Mouse (Mus musculus) kidney, adult 2 months (tissue): ENCODE data around the gene Csrp3. TPM values are rescaled to one million over a fixed set of nuclear protein-coding genes. Genes with fewer than 3 reads are reported as not detected.

Experiments used
- DNase-seq: peaks from one replicate; pipeline ENCODE4 v3.0.0; 2021
- H3K27ac ChIP-seq: fragments of 200-500 bp; 2 replicates; pipeline ENCODE4 v1.5.1; 2012; ENCODE audit warnings: low read depth, low read length, control low read depth, inconsistent platforms; ENCODE audit not compliant: insufficient read depth
- H3K27me3 ChIP-seq: fragments of 200-500 bp; replicated peaks from 2 replicates; pipeline ENCODE4 v1.6.1; 2012; ENCODE audit warnings: mild to moderate bottlenecking, moderate library complexity, low read length, inconsistent platforms; ENCODE audit not compliant: control insufficient read depth, insufficient read depth
- H3K36me3 ChIP-seq: fragments of 200-500 bp; 2 replicates; pipeline ENCODE4 v1.6.1; 2012; ENCODE audit warnings: mild to moderate bottlenecking, moderate library complexity, low read length, inconsistent platforms; ENCODE audit not compliant: control insufficient read depth, insufficient read depth
- H3K4me1 ChIP-seq: fragments of 200-500 bp; 2 replicates; pipeline ENCODE4 v1.6.1; 2011; ENCODE audit warnings: low read length; ENCODE audit not compliant: control insufficient read depth, insufficient read depth
- H3K4me3 ChIP-seq: fragments of 200-500 bp; 2 replicates; pipeline ENCODE4 v1.5.1; 2011; ENCODE audit warnings: mild to moderate bottlenecking, low read depth, low read length, control low read depth; ENCODE audit not compliant: insufficient read depth
- CTCF ChIP-seq: fragments of 200-500 bp; conservative IDR thresholded peaks from 2 replicates; pipeline ENCODE4 v1.5.1; 2011; ENCODE audit warnings: low read depth, mild to moderate bottlenecking, control low read depth, low read length, moderate library complexity, mixed read lengths; ENCODE audit not compliant: insufficient read depth, insufficient read length
- POLR2A ChIP-seq: fragments of 200-500 bp; IDR thresholded peaks from one replicate; pipeline ENCODE4 v1.6.1; 2011; ENCODE audit warnings: low read depth, low read length, control low read depth
- WGBS: fragments of 180-500 bp; shearing (Covaris S2); methylation state at CpG from one replicate; pipeline ENCODE4 v1.1.7; 2018; 5-methylcytosine and 5-hydroxymethylcytosine counted together
- polyA plus RNA-seq: library from polyadenylated mRNA; depleted of rRNA; stranded (reverse); fragments of >200 nt; gene quantifications from 2 replicates; pipeline ENCODE4 v1.2.3, GENCODE M21; 2012

The Csrp3 gene
- polyA plus RNA-seq, 1 experiment, result 5.1 TPM

DNA sequence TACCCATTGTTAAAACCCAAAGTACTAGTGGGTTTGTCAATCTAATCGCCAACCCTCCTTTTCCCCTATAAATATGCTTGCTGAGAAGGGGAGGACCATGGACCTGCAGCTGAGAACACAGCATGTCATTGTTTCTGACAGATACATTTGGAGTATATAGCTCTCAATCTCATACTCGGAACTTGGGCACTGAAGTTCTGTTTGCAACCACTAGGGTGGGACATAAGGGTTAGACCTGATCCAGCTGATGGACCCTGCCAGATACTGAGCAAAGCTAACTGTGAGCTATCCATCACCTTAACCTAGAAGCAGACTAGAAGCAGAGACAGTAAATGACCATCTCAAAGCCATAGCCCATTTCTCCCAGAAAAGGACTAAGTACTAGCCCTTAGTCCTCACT, 9.4 kb downstream of the Csrp3 start:
- Histone ChIP-seq H3K27ac (no peak overlapping the region), H3K27me3 (no peaks in the 10 kb centered on the region), H3K4me3 (no peak overlapping the region), H3K4me1 (no peaks in the 10 kb centered on the region), H3K36me3 (no peaks in the 10 kb centered on the region)
- DNase-seq, result no peak
- 65% methylated on average over 2 of the region's 2 CpGs for WGBS
- no peak for TF ChIP-seq POLR2A
- 0 out of 2 replicates have a peak, but pooled peaks have one; percentile 5 for TF ChIP-seq CTCF

DNA sequence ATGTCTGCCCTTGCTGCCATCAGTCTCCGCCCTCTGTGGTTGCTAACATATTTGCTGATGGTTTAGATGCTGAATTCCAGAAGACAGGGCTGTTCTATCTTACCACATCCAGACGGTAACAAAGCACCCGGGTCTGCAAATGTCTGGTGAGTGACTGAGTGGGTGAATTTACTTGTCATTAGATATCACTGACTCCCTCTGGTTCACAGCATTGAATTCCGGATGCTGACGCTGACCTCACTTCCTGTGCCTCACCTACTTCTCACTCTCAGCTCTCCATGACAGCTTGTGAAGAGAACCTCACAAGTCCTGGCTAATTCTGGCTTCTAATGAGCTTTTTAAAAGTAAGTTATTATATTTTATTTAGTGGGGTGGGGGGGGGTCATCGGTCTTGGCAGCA, 10.9 kb downstream of the Csrp3 start:
- DNase-seq, result no peak
- no peak overlapping the region for H3K4me3 ChIP-seq
- TF ChIP-seq POLR2A (no peak), CTCF (no peak)
- WGBS, result 53% methylated on average over 6 of the region's 6 CpGs
- no peak overlapping the region for H3K27ac ChIP-seq
- H3K36me3 ChIP-seq, result no peaks in the 10 kb centered on the region
- no peaks in the 10 kb centered on the region for H3K27me3 ChIP-seq
- no peaks in the 10 kb centered on the region for H3K4me1 ChIP-seq

DNA sequence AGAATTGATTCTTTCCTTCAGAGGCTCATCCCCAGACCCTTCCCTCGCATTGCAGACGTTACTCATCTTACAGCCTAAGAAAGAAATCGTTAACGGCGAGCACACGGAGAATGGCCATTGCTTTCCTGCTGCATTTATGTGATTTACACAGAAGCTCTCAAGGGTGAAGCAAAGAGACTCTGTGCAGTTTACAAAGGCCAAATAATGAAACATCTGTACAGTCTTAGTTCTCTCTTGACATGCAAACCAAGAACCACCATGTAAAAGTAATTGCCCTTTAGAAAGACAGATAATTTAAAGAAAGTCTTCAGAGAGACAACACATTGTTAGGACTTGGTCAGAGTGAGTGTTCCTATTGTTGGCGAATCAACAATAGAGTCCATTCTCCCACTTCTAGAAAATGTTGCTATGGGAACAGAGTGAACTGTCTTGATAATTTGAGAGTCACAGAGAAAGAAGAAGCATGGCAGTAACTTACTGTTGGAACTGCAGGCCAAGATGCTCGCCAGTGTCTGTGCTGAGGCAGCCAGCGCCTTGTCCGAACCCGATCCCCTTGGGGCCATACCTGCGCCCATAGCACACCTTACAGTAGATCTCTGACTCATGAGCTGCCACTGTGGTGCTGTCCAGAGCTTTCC, 12.7 kb downstream of the Csrp3 start:
- Histone ChIP-seq H3K4me3 (no peak overlapping the region), H3K27ac (no peak overlapping the region), H3K4me1 (no peaks in the 10 kb centered on the region), H3K36me3 (no peaks in the 10 kb centered on the region), H3K27me3 (no peaks in the 10 kb centered on the region)
- WGBS, result 72% methylated on average over 12 of the region's 12 CpGs
- TF ChIP-seq POLR2A, result no peak
- no peak for TF ChIP-seq CTCF
- DNase-seq, result no peak

DNA sequence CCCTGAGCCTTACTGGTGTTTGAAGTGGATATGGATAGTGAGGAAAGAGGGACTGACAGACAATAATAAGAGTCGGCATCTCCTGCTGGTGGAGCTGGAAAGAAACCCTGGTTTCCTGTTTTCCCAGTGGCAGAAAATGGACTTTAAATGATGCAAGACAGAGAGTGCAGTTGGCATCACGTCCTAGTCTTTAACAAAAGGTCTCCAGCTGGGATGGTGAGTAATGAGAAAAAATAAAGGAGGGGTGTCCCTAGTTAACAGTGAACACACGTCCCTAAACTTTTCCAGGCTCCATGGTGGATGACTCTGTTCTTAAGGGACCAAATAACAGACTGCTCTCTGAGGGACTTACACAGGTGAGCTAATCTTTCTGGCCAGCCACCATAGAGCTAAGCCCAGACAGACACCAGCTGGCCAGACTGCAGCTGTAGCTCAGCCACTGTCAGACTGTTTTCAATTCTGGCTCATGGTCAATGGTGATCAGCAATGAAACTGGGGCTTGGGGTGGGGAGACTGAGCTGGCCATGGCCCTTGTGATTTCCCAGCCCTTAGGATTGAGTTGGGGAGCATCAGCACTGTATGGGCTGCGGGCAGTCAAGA, 13.4 kb downstream of the Csrp3 start:
- no peaks in the 10 kb centered on the region for H3K4me1 ChIP-seq
- no peaks in the 10 kb centered on the region for H3K27me3 ChIP-seq
- WGBS, result 60% methylated on average over 4 of the region's 4 CpGs
- H3K36me3 ChIP-seq, result no peaks in the 10 kb centered on the region
- DNase-seq, result no peak
- H3K27ac ChIP-seq, result no peak overlapping the region
- H3K4me3 ChIP-seq, result no peak overlapping the region
- TF ChIP-seq POLR2A (no peak), CTCF (no peak)

DNA sequence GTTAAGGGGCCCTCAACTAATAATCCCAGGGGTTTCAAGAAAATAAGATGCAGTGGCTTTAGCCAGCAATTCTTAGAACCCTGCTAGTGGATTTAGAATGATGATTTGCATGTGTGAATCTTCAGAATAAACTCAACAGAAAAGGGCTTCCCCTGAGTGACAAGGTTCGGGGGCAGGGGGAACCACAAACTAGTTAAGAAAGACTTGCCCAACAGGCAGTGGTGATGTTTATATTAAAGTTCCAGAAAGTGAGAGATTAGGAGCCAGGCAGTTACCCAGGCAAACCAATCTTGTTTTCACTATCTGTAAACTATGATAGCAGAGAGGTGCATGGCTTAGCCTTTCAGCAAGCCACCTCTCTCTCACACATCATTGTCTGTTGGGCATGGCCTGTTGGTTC, 15.1 kb downstream of the Csrp3 start:
- TF ChIP-seq CTCF (no peak), POLR2A (no peak)
- Histone ChIP-seq H3K27me3 (no peaks in the 10 kb centered on the region), H3K4me3 (no peak overlapping the region), H3K36me3 (no peaks in the 10 kb centered on the region), H3K27ac (no peak overlapping the region), H3K4me1 (no peaks in the 10 kb centered on the region)
- DNase-seq, result no peak
- WGBS, result 87% methylated on average over 1 of the region's 1 CpGs

DNA sequence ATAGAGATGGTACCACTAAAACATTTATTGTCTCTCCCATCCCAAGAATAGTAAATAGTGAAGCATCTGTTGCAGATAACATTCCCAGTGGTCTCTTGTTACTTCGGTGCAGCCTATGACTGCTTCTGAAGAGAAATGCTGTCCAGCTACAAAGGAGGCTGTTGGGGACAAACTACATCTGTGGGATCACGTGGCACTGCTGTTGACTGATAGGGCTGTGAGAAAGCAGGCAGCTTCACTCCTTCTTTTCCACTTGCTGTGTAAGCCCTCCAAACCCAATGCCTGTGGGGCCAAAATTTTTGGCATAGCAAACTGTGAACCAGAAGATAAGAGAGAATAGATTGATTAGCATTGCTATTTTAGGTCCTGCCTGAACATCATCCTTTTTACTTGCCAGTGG, 17.4 kb downstream of the Csrp3 start:
- no peaks in the 10 kb centered on the region for H3K4me1 ChIP-seq
- peaks cover 6% of the 10 kb centered on the region for H3K36me3 ChIP-seq
- DNase-seq, result no peak
- no peak overlapping the region for H3K27ac ChIP-seq
- H3K27me3 ChIP-seq, result no peaks in the 10 kb centered on the region
- 25% methylated on average over 2 of the region's 2 CpGs for WGBS
- H3K4me3 ChIP-seq, result no peak overlapping the region
- TF ChIP-seq POLR2A (no peak), CTCF (no peak)

DNA sequence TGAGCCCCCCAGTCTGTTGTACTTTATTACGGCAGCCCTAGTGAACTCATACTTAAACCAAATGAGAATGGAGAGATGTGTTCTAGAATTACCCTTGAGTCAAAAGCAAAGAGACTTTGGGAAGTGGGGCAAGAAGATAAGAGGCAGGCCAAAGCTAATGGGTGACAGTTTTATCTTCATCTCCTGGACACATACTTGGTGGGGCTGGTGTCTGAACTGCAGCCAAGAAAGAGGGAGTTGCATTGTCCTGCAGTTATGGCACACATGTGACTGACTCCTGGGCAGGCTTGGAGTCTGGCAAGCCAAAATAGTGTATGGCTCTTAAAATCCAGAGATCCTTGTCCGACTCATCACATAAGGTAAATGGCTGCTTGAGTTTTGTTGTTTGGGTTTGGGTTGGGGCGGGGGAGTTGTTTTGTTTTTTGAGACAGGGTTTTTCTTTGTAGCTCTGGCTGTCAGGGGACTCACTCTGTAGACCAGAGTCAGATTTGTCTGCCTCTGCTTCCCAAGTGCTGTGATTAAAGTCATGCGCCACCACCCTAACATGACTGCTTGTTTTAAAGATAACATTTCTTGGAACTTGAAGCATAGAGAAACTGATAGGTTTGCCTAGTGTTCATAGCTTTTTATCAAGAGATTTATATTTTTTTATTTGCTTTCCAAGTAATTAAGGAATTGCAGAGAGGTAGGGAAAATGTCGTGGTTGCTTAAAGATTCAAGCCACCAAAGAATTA, 18.5 kb downstream of the Csrp3 start:
- peaks cover 10% of the 10 kb centered on the region for H3K36me3 ChIP-seq
- H3K27me3 ChIP-seq, result no peaks in the 10 kb centered on the region
- WGBS, result 66% methylated on average over 5 of the region's 5 CpGs
- no peak for DNase-seq
- no peak overlapping the region for H3K27ac ChIP-seq
- no peaks in the 10 kb centered on the region for H3K4me1 ChIP-seq
- no peak for TF ChIP-seq CTCF
- TF ChIP-seq POLR2A, result no peak
- no peak overlapping the region for H3K4me3 ChIP-seq
